Mouse (Mus musculus) v-Abl transformed pro-B cells (cell line): Measurements from ENCODE around the gene Alyref.

Experiments
- in situ Hi-C, 2 experiments: fragments of 400-800 bp; cut with MboI; formaldehyde crosslinking; loops; one replicate each; pipeline ENCODE4 v1.15.1; 2025; ENCODE audit not compliant: unreplicated experiment in 2 of 2

Alyref gene

DNA sequence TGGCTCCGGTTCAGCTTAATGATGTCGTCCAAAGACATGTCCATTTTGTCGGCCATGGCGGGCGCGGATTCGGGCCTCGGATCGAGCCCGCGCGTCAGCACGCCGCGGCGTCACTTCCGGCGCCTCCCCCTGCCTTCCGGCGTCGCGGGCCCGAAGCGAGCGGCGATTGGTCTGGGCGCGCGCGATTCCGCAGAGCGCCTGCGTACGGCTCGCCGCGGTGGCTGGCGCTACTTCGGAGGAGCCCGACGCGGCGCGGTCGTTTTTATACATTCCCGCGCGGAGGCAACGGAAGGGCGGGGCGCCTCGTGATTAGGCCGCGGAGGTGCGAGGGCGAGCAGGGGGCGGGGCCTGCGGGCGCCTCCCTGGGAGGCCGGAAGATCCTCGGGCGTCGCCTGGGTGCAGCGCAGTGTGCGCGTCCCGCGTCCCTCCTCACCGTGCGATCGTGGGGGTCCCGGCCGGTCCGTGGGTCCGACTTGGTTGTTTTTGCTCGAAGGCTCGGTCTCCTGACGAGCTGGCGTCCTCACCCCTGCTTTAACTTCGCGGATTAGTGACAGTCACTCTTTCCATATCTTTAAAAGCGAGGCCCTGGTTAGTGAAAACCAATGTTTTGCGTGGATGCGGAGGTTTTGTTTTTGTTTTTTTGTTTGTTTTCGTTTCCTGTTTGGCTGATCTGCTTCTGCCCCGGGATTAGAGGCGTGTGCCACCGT is at the start of gene Alyref, which contains the start of gene Anapc11:
Alyref (minus strand) TSS at position 83 of the 707 bp plus-strand sequence.
Anapc11 (plus strand) TSS at position 139 of the 707 bp plus-strand sequence.
- in situ Hi-C loops, result no loop called here

GRCm38 (mm10) chr11:120647047-120647830 is 49.1 kb upstream of the Alyref start:
- in situ Hi-C loops, result no loop called here

- in situ Hi-C loops, result no loop called here
Observed at GRCm38 (mm10) chr11:120643601-120643987, 45.4 kb upstream of the Alyref start, which contains the start of gene Pycr1. Pycr1 (minus strand) TSS chr11:120643769.

DNA sequence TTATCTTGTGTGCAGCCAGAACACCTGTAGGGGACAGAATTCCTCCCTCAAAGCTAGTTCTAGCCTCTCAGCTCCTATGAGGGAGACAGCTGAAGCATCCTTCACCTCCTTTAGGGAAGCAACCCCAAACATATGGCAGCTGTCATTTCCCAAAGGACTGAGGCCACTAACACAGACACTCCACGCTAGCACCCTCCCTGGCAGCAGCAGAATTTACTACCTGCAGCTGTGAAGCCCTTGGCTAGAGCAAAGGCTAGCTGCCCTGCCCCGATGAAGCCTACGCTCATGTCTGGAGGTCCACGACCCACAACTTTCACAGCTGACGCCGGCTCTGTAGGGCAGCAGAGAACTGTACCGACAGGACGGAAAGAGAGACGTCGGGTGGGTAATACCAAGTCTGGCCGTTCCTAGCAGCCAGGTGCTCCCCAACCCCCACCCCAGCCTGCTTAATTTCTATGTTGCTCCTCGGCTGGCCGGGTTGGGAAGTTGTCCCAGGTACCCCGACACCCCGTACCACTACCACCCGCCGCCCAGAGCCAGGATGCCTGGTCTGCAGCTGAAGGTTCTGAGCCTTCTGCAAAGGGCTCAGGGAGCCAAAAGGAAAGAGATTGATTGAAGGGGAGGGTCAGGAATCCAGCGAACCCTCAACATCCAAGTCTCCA is 44.9 kb upstream of the Alyref start:
- in situ Hi-C loops, result no loop called here

DNA sequence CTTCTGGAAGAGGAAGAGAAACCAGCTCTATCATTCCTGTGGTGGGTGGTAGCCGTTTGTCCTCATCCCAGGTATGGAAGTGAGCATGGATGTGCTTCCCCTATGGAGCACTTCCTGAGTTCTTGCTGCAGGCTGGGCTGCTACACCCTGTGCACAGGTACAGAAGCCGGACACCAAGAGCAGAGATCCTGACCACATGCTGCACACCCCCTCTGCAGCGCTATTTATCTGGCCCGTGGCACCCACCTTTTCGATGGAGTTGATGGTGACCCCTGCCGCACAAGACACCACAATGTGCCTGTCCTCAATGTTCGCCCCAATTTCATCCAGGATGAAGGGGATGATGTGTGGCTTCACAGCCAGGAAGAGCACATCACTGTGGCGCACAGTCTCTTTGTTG is 43.7 kb upstream of the Alyref start:
- in situ Hi-C loops, result no loop called here

- in situ Hi-C loops, result no loop called here
Observed at GRCm38 (mm10) chr11:120641255-120641654, 43.1 kb upstream of the Alyref start.

- in situ Hi-C loops, result loop anchor here in 1 of 2 experiments (5.0 kb wide), 1 partner anchor 37 kb away; the partner anchor contains the start of gene Aspscr1
Observed at GRCm38 (mm10) chr11:120634810-120635209, 36.6 kb upstream of the Alyref start.

DNA sequence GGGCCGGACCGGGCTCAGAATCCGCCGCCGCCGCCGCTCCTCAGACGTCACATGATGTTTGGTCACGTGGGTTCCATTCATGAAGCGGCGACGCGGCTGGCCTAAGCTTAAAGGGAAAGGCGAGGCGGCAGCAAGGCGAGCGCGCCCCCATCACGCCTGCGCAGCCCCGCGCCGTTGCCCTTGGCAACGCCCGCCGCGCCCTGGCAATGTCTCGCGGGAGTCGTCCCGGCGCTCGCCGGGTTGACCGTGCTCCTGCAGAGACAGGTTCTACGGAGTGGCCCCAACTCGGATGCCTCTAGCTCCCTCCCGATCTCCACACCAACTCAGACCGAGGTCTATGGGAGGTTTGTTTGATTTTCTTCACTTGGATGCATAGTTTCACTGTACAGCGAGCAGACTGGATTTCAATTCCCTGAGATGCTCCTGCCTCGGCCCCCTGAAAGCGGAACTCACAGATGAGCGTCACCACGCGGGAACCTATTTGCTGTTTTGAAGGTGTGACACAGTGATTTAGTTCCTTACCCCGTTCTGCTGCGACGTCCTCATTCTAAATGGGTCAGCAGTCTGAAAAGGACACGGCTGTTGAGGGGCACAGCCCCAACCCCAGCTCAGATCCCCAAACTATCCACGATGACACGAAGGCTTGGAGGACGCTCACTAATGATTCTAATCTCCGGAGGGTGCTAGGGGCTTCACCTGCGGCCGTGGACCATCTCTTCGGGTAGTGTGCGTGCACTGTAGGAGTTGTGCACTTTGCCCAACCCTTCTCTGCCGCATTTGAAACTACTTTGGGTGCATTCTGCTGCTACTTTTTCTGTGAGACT is 35.6 kb upstream of the Alyref start, which contains the start of gene Mafg:
Mafg (minus strand) TSS at position 81 of the 824 bp plus-strand sequence.
- in situ Hi-C loops, result loop anchor here in 1 of 2 experiments (5.0 kb wide), 1 partner anchor 39 kb away; the partner anchor contains the start of gene Aspscr1

DNA sequence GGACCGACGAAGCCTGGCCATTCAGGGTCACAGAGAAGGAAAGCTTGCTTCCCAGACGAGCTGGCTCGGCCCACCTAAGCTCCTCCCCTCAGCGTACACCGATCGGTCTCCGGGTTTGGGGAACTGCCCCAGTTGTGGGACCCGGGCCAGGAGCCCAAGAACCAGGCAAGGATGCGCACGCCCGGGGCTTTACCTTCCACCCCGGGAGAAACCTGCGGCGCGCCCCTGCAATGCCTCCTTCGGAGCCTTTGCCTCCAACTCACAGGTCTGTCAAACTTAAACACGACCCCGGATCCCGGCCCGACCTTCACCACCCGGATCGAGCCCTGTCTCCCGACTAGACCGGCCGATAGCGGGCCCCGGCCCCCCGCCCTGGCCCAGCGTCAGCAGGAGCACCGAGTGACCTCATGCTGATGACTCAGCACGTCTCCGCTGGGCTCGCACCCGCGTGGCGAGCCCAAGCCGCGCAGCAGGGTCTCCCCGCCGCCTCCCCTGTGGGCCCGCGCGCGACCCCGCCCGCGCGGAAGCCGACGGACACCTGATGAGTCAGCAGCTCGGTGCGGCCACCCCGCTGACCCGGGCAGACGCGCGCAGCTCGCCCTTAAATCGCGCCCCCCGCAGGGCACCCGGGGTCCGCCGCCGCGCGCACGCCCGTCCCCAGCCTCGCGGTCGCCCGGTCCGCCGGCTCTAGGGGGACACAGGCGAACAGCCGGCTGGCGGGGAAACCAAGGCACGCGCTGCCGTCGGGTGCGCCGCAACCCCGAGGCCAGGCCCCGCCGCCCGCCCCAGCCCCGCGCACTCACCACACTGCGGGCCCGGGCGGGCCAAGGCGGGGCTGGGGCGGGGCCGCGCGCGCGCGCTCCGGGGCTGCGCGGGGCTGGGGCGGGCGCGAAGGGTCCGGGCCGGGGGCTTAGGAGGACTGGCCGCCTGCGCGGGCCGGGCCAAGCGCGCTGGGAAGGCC is 34.7 kb upstream of the Alyref start:
- in situ Hi-C loops, result loop anchor here in 1 of 2 experiments (5.0 kb wide), 1 partner anchor 39 kb away; the partner anchor contains the start of gene Aspscr1

DNA sequence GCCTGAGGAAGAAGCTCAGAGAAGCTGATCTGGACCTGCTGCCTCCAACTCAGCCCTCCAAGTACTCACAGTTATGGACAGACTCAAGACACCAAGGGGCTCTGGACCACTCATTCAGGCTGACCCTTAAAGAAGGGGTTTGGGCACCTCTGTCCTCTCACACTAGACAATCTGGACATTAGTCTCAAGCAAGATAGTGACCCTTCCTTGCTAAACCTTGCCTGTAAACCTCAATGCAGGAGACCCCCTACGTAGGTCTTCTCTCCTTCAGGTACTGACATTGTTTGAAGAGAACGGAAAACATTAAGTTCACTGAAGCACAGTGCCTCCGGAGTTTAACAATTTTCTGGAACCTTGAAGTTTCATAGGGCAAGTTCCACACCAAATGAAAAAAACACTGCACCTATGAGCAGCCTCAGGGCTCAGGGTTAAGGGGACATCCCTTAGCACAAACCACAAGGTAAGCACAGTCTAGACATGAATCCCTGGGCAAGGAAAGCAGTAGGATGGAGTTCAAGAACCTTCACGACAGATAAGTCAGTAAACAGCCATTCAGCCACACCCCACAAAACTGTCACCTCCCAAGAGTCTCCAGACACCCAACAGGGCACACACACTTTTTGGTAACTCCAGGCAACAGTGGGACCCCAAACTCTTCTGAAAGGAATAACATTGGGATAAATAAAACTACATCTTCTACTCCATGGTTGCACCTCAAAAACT is 33.7 kb upstream of the Alyref start:
- in situ Hi-C loops, result loop anchor here in 1 of 2 experiments (5.0 kb wide), 1 partner anchor 40 kb away; the partner anchor contains the start of gene Aspscr1

- in situ Hi-C loops, result loop anchor here in 1 of 2 experiments (5.0 kb wide), 1 partner anchor 41 kb away; the partner anchor contains the start of gene Aspscr1
Observed at GRCm38 (mm10) chr11:120630881-120631725, 32.9 kb upstream of the Alyref start.

GRCm38 (mm10) chr11:120630401-120630871 is 32.3 kb upstream of the Alyref start:
- in situ Hi-C loops, result loop anchor here in 1 of 2 experiments (5.0 kb wide), 1 partner anchor 42 kb away; the partner anchor contains the start of gene Aspscr1

- in situ Hi-C loops, result loop anchor here (5.0 to 10.0 kb wide), 2 partner anchors 42 to 145 kb away; partner anchors contain the start of gene Aspscr1 (in 1 of the 2)
Observed at GRCm38 (mm10) chr11:120629911-120630310, 31.7 kb upstream of the Alyref start.

DNA sequence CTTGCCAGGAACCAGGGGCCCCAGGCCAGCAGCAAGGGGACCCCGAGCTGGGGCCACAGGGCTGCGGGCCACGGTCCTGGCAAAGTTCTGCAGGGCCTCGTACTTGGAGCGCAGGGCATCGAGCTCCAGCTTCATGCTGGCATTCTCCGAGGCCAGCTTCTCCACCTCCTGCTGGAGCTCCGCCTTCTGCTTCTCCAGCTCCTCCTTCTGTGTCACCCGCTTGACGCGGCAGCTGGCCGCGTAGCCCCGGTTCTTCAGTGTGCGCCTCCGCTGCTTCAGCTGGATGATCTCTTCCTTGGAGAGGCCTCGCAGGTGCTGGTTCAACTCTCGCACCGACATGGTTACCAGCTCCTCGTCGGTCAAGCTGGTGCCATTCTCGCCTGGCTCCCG is 31.2 kb upstream of the Alyref start:
- in situ Hi-C loops, result loop anchor here in 1 of 2 experiments (10.0 kb wide), 1 partner anchor 145 kb away; no protein-coding TSS in a partner anchor

- in situ Hi-C loops, result loop anchor here in 1 of 2 experiments (10.0 kb wide), 1 partner anchor 146 kb away; no protein-coding TSS in a partner anchor
Observed at GRCm38 (mm10) chr11:120628601-120629340, 30.6 kb upstream of the Alyref start.
